Mouse (Mus musculus): ENCODE measurements at regions not wholly inside any gene's neighbourhood (a gene's known extent, or its start where the extent isn't known, plus 50 kb on each side); places are given as distances from the start of the nearest gene placed in this dataset.
"Not testable (repeated sequence)": the region's sequence is repeated elsewhere in the genome, so short reads cannot be mapped to it uniquely, and the experiment has no call there.

- Histone ChIP-seq H3K9me3 (no peaks in the 10 kb centered on the region), H3K36me3 (no peaks in the 10 kb centered on the region), H3K4me1 (replicated peaks) (peaks cover 12% of the 10 kb centered on the region), H3K27ac (no peak overlapping the region), H3K4me3 (no peak overlapping the region), H3K27me3 (ENCODE audit: insufficient read depth, poor library complexity, severe bottlenecking) (0 out of 2 replicates have a peak, but pooled peaks cover 4% of the 10 kb centered on the region)
- 84% methylated on average over 3 of the region's 3 CpGs for WGBS
- DNase-seq (ENCODE audit: low spot score): no peak
These were observed 465.2 kb downstream of the Ets1 start for GRCm38 (mm10) chr9:33101206-33101605.

GRCm38 (mm10) chr9:33104623-33105074 lies 468.6 kb downstream of the Ets1 start:
- peak; percentile 36 for DNase-seq (ENCODE audit: low spot score)
- 25% methylated on average over 3 of the region's 3 CpGs for WGBS
- Histone ChIP-seq H3K36me3 (no peaks in the 10 kb centered on the region), H3K4me3 (no peak overlapping the region), H3K27me3 (ENCODE audit: insufficient read depth, poor library complexity, severe bottlenecking) (0 out of 2 replicates have a peak, but pooled peaks cover 4% of the 10 kb centered on the region), H3K27ac (no peak overlapping the region), H3K4me1 (replicated peaks) (peaks cover 12% of the 10 kb centered on the region), H3K9me3 (no peaks in the 10 kb centered on the region)

GRCm38 (mm10) chr9:33123841-33124240 lies 487.8 kb downstream of the Ets1 start:
- Histone ChIP-seq H3K9me3 (no peaks in the 10 kb centered on the region), H3K27ac (no peak overlapping the region), H3K4me3 (no peak overlapping the region), H3K27me3 (ENCODE audit: insufficient read depth, poor library complexity, severe bottlenecking) (no peaks in the 10 kb centered on the region), H3K36me3 (no peaks in the 10 kb centered on the region), H3K4me1 (replicated peaks) (no peaks in the 10 kb centered on the region)
- DNase-seq (ENCODE audit: low spot score): no peak
- 95% methylated on average over 1 of the region's 1 CpGs for WGBS

GRCm38 (mm10) chr9:33152186-33152585 lies 516.2 kb downstream of the Ets1 start:
- WGBS: 38% methylated on average over 1 of the region's 1 CpGs
- 0 out of 2 replicates have a peak, but pooled peaks cover 2% of the 10 kb centered on the region for H3K4me1 ChIP-seq (replicated peaks)
- peak; percentile 8 for DNase-seq (ENCODE audit: low spot score)
- no peaks in the 10 kb centered on the region for H3K36me3 ChIP-seq
- H3K27me3 ChIP-seq (ENCODE audit: insufficient read depth, poor library complexity, severe bottlenecking): no peaks in the 10 kb centered on the region
- H3K4me3 ChIP-seq: no peak overlapping the region
- no peaks in the 10 kb centered on the region for H3K9me3 ChIP-seq
- no peak overlapping the region for H3K27ac ChIP-seq

GRCm38 (mm10) chr9:33168159-33168558 lies 532.1 kb downstream of the Ets1 start:
- Histone ChIP-seq H3K27me3 (ENCODE audit: insufficient read depth, poor library complexity, severe bottlenecking) (no peaks in the 10 kb centered on the region), H3K27ac (no peak overlapping the region), H3K9me3 (no peaks in the 10 kb centered on the region), H3K36me3 (no peaks in the 10 kb centered on the region), H3K4me1 (replicated peaks) (no peaks in the 10 kb centered on the region), H3K4me3 (no peak overlapping the region)
- no peak for DNase-seq (ENCODE audit: low spot score)
- WGBS: 85% methylated on average over 6 of the region's 6 CpGs

GRCm38 (mm10) chr9:33169093-33169492 lies 533.1 kb downstream of the Ets1 start:
- DNase-seq (ENCODE audit: low spot score); H3K36me3 ChIP-seq; H3K27me3 ChIP-seq (ENCODE audit: insufficient read depth, poor library complexity, severe bottlenecking); H3K9me3 ChIP-seq; H3K27ac ChIP-seq; H3K4me1 ChIP-seq (replicated peaks); H3K4me3 ChIP-seq: not testable (repeated sequence)
- WGBS: 87% methylated on average over 1 of the region's 1 CpGs

GRCm38 (mm10) chr9:33180066-33180465 lies 544.0 kb downstream of the Ets1 start:
- H3K36me3 ChIP-seq: no peaks in the 10 kb centered on the region
- H3K4me1 ChIP-seq (replicated peaks): no peaks in the 10 kb centered on the region
- H3K4me3 ChIP-seq: no peak overlapping the region
- no peak for DNase-seq (ENCODE audit: low spot score)
- H3K27ac ChIP-seq: no peak overlapping the region
- H3K27me3 ChIP-seq (ENCODE audit: insufficient read depth, poor library complexity, severe bottlenecking): no peaks in the 10 kb centered on the region
- H3K9me3 ChIP-seq: no peaks in the 10 kb centered on the region

GRCm38 (mm10) chr9:33187187-33187586 lies 551.2 kb downstream of the Ets1 start:
- Histone ChIP-seq H3K27ac (no peak overlapping the region), H3K4me3 (no peak overlapping the region), H3K9me3 (no peaks in the 10 kb centered on the region), H3K27me3 (ENCODE audit: insufficient read depth, poor library complexity, severe bottlenecking) (no peaks in the 10 kb centered on the region), H3K4me1 (replicated peaks) (no peaks in the 10 kb centered on the region), H3K36me3 (no peaks in the 10 kb centered on the region)
- 92% methylated on average over 3 of the region's 3 CpGs for WGBS
- DNase-seq (ENCODE audit: low spot score): no peak

- WGBS: 92% methylated on average over 2 of the region's 2 CpGs
- DNase-seq (ENCODE audit: low spot score): no peak
- Histone ChIP-seq H3K27me3 (ENCODE audit: insufficient read depth, poor library complexity, severe bottlenecking) (no peaks in the 10 kb centered on the region), H3K4me1 (replicated peaks) (no peaks in the 10 kb centered on the region), H3K27ac (no peak overlapping the region), H3K36me3 (no peaks in the 10 kb centered on the region), H3K9me3 (no peaks in the 10 kb centered on the region), H3K4me3 (no peak overlapping the region)
These were observed 573.1 kb downstream of the Ets1 start for GRCm38 (mm10) chr9:33209083-33209482.

GRCm38 (mm10) chr9:33214523-33214922 lies 578.5 kb downstream of the Ets1 start:
- no peak overlapping the region for H3K27ac ChIP-seq
- DNase-seq (ENCODE audit: low spot score): no peak
- 77% methylated on average over 1 of the region's 1 CpGs for WGBS
- H3K36me3 ChIP-seq: no peaks in the 10 kb centered on the region
- H3K4me1 ChIP-seq (replicated peaks): no peaks in the 10 kb centered on the region
- H3K9me3 ChIP-seq: no peaks in the 10 kb centered on the region
- H3K4me3 ChIP-seq: no peak overlapping the region
- no peaks in the 10 kb centered on the region for H3K27me3 ChIP-seq (ENCODE audit: insufficient read depth, poor library complexity, severe bottlenecking)

- H3K36me3 ChIP-seq: no peaks in the 10 kb centered on the region
- H3K4me3 ChIP-seq: no peak overlapping the region
- H3K27me3 ChIP-seq (ENCODE audit: insufficient read depth, poor library complexity, severe bottlenecking): no peaks in the 10 kb centered on the region
- no peaks in the 10 kb centered on the region for H3K9me3 ChIP-seq
- H3K27ac ChIP-seq: no peak overlapping the region
- no peaks in the 10 kb centered on the region for H3K4me1 ChIP-seq (replicated peaks)
- no peak for DNase-seq (ENCODE audit: low spot score)
- 89% methylated on average over 4 of the region's 4 CpGs for WGBS
These were observed 585.0 kb downstream of the Ets1 start for GRCm38 (mm10) chr9:33220981-33221380.

GRCm38 (mm10) chr9:33222066-33222805 lies 586.2 kb downstream of the Ets1 start:
- Histone ChIP-seq H3K27ac (no peak overlapping the region), H3K4me3 (no peak overlapping the region), H3K9me3 (no peaks in the 10 kb centered on the region), H3K4me1 (replicated peaks) (no peaks in the 10 kb centered on the region), H3K36me3 (no peaks in the 10 kb centered on the region), H3K27me3 (ENCODE audit: insufficient read depth, poor library complexity, severe bottlenecking) (no peaks in the 10 kb centered on the region)
- 86% methylated on average over 11 of the region's 11 CpGs for WGBS
- DNase-seq (ENCODE audit: low spot score): no peak

- Histone ChIP-seq H3K36me3 (no peaks in the 10 kb centered on the region), H3K27ac (no peak overlapping the region), H3K4me3 (no peak overlapping the region), H3K9me3 (no peaks in the 10 kb centered on the region), H3K27me3 (ENCODE audit: insufficient read depth, poor library complexity, severe bottlenecking) (no peaks in the 10 kb centered on the region), H3K4me1 (replicated peaks) (peaks cover 8% of the 10 kb centered on the region)
- DNase-seq (ENCODE audit: low spot score): no peak
- WGBS: 22% methylated on average over 9 of the region's 9 CpGs
These were observed 597.7 kb downstream of the Ets1 start for GRCm38 (mm10) chr9:33233699-33234131.

- no peak overlapping the region for H3K27ac ChIP-seq
- H3K4me3 ChIP-seq: no peak overlapping the region
- WGBS: 82% methylated on average over 2 of the region's 2 CpGs
- H3K9me3 ChIP-seq: no peaks in the 10 kb centered on the region
- peaks cover 8% of the 10 kb centered on the region for H3K4me1 ChIP-seq (replicated peaks)
- H3K27me3 ChIP-seq (ENCODE audit: insufficient read depth, poor library complexity, severe bottlenecking): no peaks in the 10 kb centered on the region
- no peaks in the 10 kb centered on the region for H3K36me3 ChIP-seq
- no peak for DNase-seq (ENCODE audit: low spot score)
These were observed 602.2 kb downstream of the Ets1 start for GRCm38 (mm10) chr9:33238190-33238589.

Measured in hindbrain, embryonic 10.5 days (tissue).